Mouse (Mus musculus) fat pad, adult 2 months (tissue): ENCODE data around the gene Taar7e.
"Not testable (repeated sequence)": the region's sequence is repeated elsewhere in the genome, so short reads cannot be mapped to it uniquely, and the experiment has no call there.

Source experiments
- DNase-seq: peaks from one replicate; pipeline ENCODE4 v3.0.0-alpha.2; 2011; ENCODE audit warnings: low read depth, low spot score; ENCODE audit errors: extremely low read depth

Taar7e gene

GRCm38 (mm10) chr10:24037314-24037713, at the start of gene Taar7e:
Gene Taar7e (plus strand): TSS chr10:24037614.
- no peak for DNase-seq

- DNase-seq: no peak
These were observed 44.0 kb upstream of the Taar7e start, which contains the start of gene Taar7a for GRCm38 (mm10) chr10:23993381-23993780. Gene Taar7a (minus strand): TSS chr10:23993481.

GRCm38 (mm10) chr10:23999639-24000038, 37.8 kb upstream of the Taar7e start, which contains the start of gene Taar7b:
Gene Taar7b (plus strand): TSS chr10:23999939.
- no peak for DNase-seq

- DNase-seq: no peak
These were observed 31.0 kb upstream of the Taar7e start for GRCm38 (mm10) chr10:24006442-24006841.

- DNase-seq: no peak
These were observed 30.4 kb upstream of the Taar7e start for GRCm38 (mm10) chr10:24007034-24007433.

GRCm38 (mm10) chr10:24008143-24008542, 29.3 kb upstream of the Taar7e start:
- DNase-seq: no peak

- DNase-seq: no peak
These were observed 10.5 kb upstream of the Taar7e start, which contains the start of gene Taar7d for GRCm38 (mm10) chr10:24026922-24027321. Gene Taar7d (plus strand): TSS chr10:24027222.

GRCm38 (mm10) chr10:24031347-24031746, 6.1 kb upstream of the Taar7e start:
- DNase-seq: no peak

- no peak for DNase-seq
These were observed 2.9 kb downstream of the Taar7e start for GRCm38 (mm10) chr10:24040120-24040869.

GRCm38 (mm10) chr10:24049210-24049609, 11.8 kb downstream of the Taar7e start, which contains the start of gene Taar7f:
Gene Taar7f (plus strand): TSS chr10:24049510.
- DNase-seq: no peak

- no peak for DNase-seq
These were observed 14.6 kb downstream of the Taar7e start for GRCm38 (mm10) chr10:24052039-24052438.

GRCm38 (mm10) chr10:24058986-24059385, 21.6 kb downstream of the Taar7e start:
- no peak for DNase-seq

- not testable (repeated sequence) for DNase-seq
These were observed 37.3 kb downstream of the Taar7e start for GRCm38 (mm10) chr10:24074751-24075150.

GRCm38 (mm10) chr10:24076200-24076599, 38.8 kb downstream of the Taar7e start, which contains the start of gene Taar8a:
Gene Taar8a (plus strand): TSS chr10:24076500.
- DNase-seq: not testable (repeated sequence)

GRCm38 (mm10) chr10:24080166-24080565, 42.8 kb downstream of the Taar7e start:
- no peak for DNase-seq

- DNase-seq: no peak
These were observed 48.5 kb downstream of the Taar7e start for GRCm38 (mm10) chr10:24085936-24086335.

GRCm38 (mm10) chr10:24086555-24086954, 49.1 kb downstream of the Taar7e start:
- no peak for DNase-seq

- no peak for DNase-seq
These were observed 49.8 kb downstream of the Taar7e start for GRCm38 (mm10) chr10:24087168-24087567.
